Mouse (Mus musculus) myocyte (in vitro differentiated cells): Measurements from ENCODE around the gene Ankrd36. TPM values are rescaled to one million over a fixed set of nuclear protein-coding genes. Genes with fewer than 3 reads are reported as not detected.

Experiments used
- H3K27me3 ChIP-seq: one replicate; pipeline ENCODE4 v1.6.1; 2011; ENCODE audit not compliant: control insufficient read depth, insufficient read depth, insufficient read length
- H3K36me3 ChIP-seq: one replicate; pipeline ENCODE4 v1.6.1; 2011; ENCODE audit not compliant: control insufficient read depth, insufficient read depth
- H3K4me2 ChIP-seq: one replicate; pipeline ENCODE4 v1.6.1; 2011; ENCODE audit warnings: low read depth, control low read depth
- H3K4me3 ChIP-seq: one replicate; pipeline ENCODE4 v1.5.1; 2011; ENCODE audit warnings: mild to moderate bottlenecking, control low read depth, moderate library complexity
- H3K79me2 ChIP-seq: one replicate; pipeline ENCODE4 v1.6.1; 2011; ENCODE audit not compliant: control insufficient read depth, insufficient read depth
- H3ac ChIP-seq: one replicate; pipeline ENCODE4 v1.6.1; 2011; ENCODE audit not compliant: control insufficient read depth, insufficient read length
- CEBPB ChIP-seq: IDR thresholded peaks from 2 replicates; pipeline ENCODE4 v1.6.1; 2011; ENCODE audit warnings: mild to moderate bottlenecking, moderate library complexity; ENCODE audit not compliant: poor library complexity, insufficient read depth, severe bottlenecking
- E2F4 ChIP-seq: IDR thresholded peaks from one replicate; pipeline ENCODE4 v1.6.1; 2011; ENCODE audit warnings: mild to moderate bottlenecking, control low read depth, moderate library complexity; ENCODE audit not compliant: insufficient read depth
- MAX ChIP-seq: IDR thresholded peaks from one replicate; pipeline ENCODE4 v1.6.1; 2011; ENCODE audit warnings: low read depth, mild to moderate bottlenecking, control low read depth
- MYOD1 ChIP-seq, 3 experiments: IDR thresholded peaks; one replicate each; pipeline ENCODE4 v1.6.1; 2011; ENCODE audit warnings: control low read depth in 2 of 3, low read depth in 2 of 3, mild to moderate bottlenecking in 2 of 3, moderate library complexity in 1 of 3; ENCODE audit not compliant: insufficient read length in 2 of 3, control insufficient read depth in 1 of 3
- MYOG ChIP-seq, 3 experiments: IDR thresholded peaks; one replicate each; pipeline ENCODE4 v1.6.1; 2011; ENCODE audit warnings: control low read depth in 2 of 3, low read depth in 2 of 3, mild to moderate bottlenecking in 2 of 3; ENCODE audit not compliant: insufficient read length in 2 of 3, control insufficient read depth in 1 of 3, insufficient read depth in 1 of 3
- POLR2A ChIP-seq: IDR thresholded peaks from one replicate; pipeline ENCODE4 v1.6.1; 2011; ENCODE audit warnings: low read depth, mild to moderate bottlenecking, control low read depth, moderate library complexity; ENCODE audit not compliant: insufficient read length
- POLR2AphosphoS2 ChIP-seq: IDR thresholded peaks from one replicate; pipeline ENCODE4 v1.6.1; 2011; ENCODE audit warnings: low read depth, control low read depth; ENCODE audit not compliant: insufficient read length
- REST ChIP-seq: IDR thresholded peaks from one replicate; pipeline ENCODE4 v1.6.1; 2011; ENCODE audit warnings: mild to moderate bottlenecking, control low read depth, moderate library complexity; ENCODE audit not compliant: insufficient read depth, insufficient read length
- SRF ChIP-seq: IDR thresholded peaks from one replicate; pipeline ENCODE4 v1.6.1; 2011; ENCODE audit warnings: low read depth; ENCODE audit not compliant: control insufficient read depth, insufficient read length
- TCF12 ChIP-seq: IDR thresholded peaks from one replicate; pipeline ENCODE4 v1.6.1; 2011; ENCODE audit warnings: mild to moderate bottlenecking, control low read depth; ENCODE audit not compliant: poor library complexity, insufficient read depth, severe bottlenecking
- TCF3 ChIP-seq: IDR thresholded peaks from one replicate; pipeline ENCODE4 v1.6.1; 2011; ENCODE audit warnings: low read depth, control low read depth; ENCODE audit not compliant: insufficient read length
- USF1 ChIP-seq: IDR thresholded peaks from one replicate; pipeline ENCODE4 v1.6.1; 2011; ENCODE audit warnings: low read depth, mild to moderate bottlenecking, control low read depth, moderate library complexity
- polyA plus RNA-seq: library from polyadenylated mRNA; unstranded; fragments of >200 nt; fragmentation: generic; extraction: Trizol; gene quantifications from one replicate; pipeline ENCODE4 v1.2.1, GENCODE M21; 2012; ENCODE audit warnings: missing spikeins

Gene Ankrd36
- polyA plus RNA-seq, 1 experiment, result not detected

- H3K4me2 ChIP-seq, result no peak overlapping the region
- H3K4me3 ChIP-seq, result no peak overlapping the region
- H3K79me2 ChIP-seq, result no peaks in the 10 kb centered on the region
- TF ChIP-seq MYOD1 (IDR thresholded peaks at IDR 0.05; ENCODE audit: control insufficient read depth in 1 of 3, insufficient read length in 2 of 3, low read depth in 2 of 3) (no peak), TCF3 (no peak), POLR2AphosphoS2 (no peak), E2F4 (no peak), CEBPB (no peak), MAX (no peak), POLR2A (no peak)
- H3K36me3 ChIP-seq, result no peaks in the 10 kb centered on the region
- H3K27me3 ChIP-seq, result peaks cover 16% of the 10 kb centered on the region
- H3ac ChIP-seq, result no peak overlapping the region
Observed at GRCm38 (mm10) chr11:5643085-5643484, 73.6 kb downstream of the Ankrd36 start.

DNA sequence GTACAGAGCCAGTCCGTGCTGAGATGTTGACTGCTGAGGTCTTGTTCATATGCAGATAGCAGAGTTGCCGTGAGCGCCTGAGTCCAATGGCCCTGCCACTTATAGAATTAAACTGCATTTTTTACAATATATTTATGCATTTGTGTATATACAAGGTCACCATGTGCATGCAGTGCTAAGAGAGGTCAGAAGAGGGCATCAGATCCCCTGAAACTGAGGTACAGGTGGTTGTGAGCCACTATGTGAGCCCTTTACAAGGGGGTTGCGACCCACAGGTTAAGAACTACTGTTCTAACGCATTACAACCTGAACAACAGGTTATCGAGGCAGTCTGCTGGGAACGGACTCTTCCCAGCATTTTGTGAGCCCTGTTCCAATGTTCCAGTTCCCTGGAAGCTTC is 80.8 kb downstream of the Ankrd36 start:
- Histone ChIP-seq H3K4me2 (no peak overlapping the region), H3K79me2 (no peaks in the 10 kb centered on the region), H3ac (no peak overlapping the region), H3K36me3 (no peaks in the 10 kb centered on the region), H3K4me3 (no peak overlapping the region), H3K27me3 (peaks cover 19% of the 10 kb centered on the region)
- TF ChIP-seq POLR2AphosphoS2 (no peak), CEBPB (no peak), E2F4 (no peak), SRF (no peak), REST (no peak), POLR2A (no peak), MYOD1 (IDR thresholded peaks at IDR 0.05; ENCODE audit: control insufficient read depth in 1 of 3, insufficient read length in 2 of 3, low read depth in 2 of 3) (no peak), MYOG (IDR thresholded peaks at IDR 0.05; ENCODE audit: control insufficient read depth in 1 of 3, insufficient read depth in 1 of 3, insufficient read length in 2 of 3, low read depth in 2 of 3) (no peak)

GRCm38 (mm10) chr11:5682541-5682940 is 113.1 kb downstream of the Ankrd36 start:
- Histone ChIP-seq H3K4me2 (no peak overlapping the region), H3K27me3 (peaks cover 19% of the 10 kb centered on the region), H3K36me3 (no peaks in the 10 kb centered on the region), H3K4me3 (no peak overlapping the region), H3ac (no peak overlapping the region), H3K79me2 (no peaks in the 10 kb centered on the region)
- no peak for TF ChIP-seq POLR2A
- no peak for TF ChIP-seq CEBPB
- no peak for TF ChIP-seq MAX
- TF ChIP-seq TCF3, result no peak

GRCm38 (mm10) chr11:5684283-5684682 is 114.8 kb downstream of the Ankrd36 start:
- TF ChIP-seq MYOD1 (IDR thresholded peaks at IDR 0.05; ENCODE audit: control insufficient read depth in 1 of 3, insufficient read length in 2 of 3, low read depth in 2 of 3) (no peak), E2F4 (no peak), USF1 (no peak), CEBPB (no peak), SRF (no peak), REST (no peak), MYOG (IDR thresholded peaks at IDR 0.05; ENCODE audit: control insufficient read depth in 1 of 3, insufficient read depth in 1 of 3, insufficient read length in 2 of 3, low read depth in 2 of 3) (no peak), POLR2A (no peak), TCF3 (no peak), POLR2AphosphoS2 (no peak), TCF12 (no peak), MAX (no peak)
- Histone ChIP-seq H3K4me3 (no peak overlapping the region), H3ac (no peak overlapping the region), H3K4me2 (no peak overlapping the region), H3K79me2 (no peaks in the 10 kb centered on the region), H3K36me3 (no peaks in the 10 kb centered on the region), H3K27me3 (peaks cover 22% of the 10 kb centered on the region)

GRCm38 (mm10) chr11:5691775-5692174 is 122.3 kb downstream of the Ankrd36 start:
- H3K79me2 ChIP-seq, result no peaks in the 10 kb centered on the region
- no peak for TF ChIP-seq TCF12
- no peak for TF ChIP-seq CEBPB
- no peak for TF ChIP-seq E2F4
- TF ChIP-seq TCF3, result no peak
- TF ChIP-seq MYOD1 (IDR thresholded peaks at IDR 0.05; ENCODE audit: control insufficient read depth in 1 of 3, insufficient read length in 2 of 3, low read depth in 2 of 3), result no peak
- TF ChIP-seq MYOG (IDR thresholded peaks at IDR 0.05; ENCODE audit: control insufficient read depth in 1 of 3, insufficient read depth in 1 of 3, insufficient read length in 2 of 3, low read depth in 2 of 3), result no peak
- TF ChIP-seq SRF, result no peak
- H3K4me2 ChIP-seq, result no peak overlapping the region
- no peak overlapping the region for H3ac ChIP-seq
- H3K4me3 ChIP-seq, result no peak overlapping the region
- H3K36me3 ChIP-seq, result no peaks in the 10 kb centered on the region
- H3K27me3 ChIP-seq, result peaks cover 14% of the 10 kb centered on the region
